Mouse (Mus musculus): ENCODE measurements around the gene Fli1.

Gene Fli1

GRCm38 (mm10) chr9:32502256-32503010 is 40.2 kb downstream of the Fli1 start:
- no peak for DNase-seq

DNA sequence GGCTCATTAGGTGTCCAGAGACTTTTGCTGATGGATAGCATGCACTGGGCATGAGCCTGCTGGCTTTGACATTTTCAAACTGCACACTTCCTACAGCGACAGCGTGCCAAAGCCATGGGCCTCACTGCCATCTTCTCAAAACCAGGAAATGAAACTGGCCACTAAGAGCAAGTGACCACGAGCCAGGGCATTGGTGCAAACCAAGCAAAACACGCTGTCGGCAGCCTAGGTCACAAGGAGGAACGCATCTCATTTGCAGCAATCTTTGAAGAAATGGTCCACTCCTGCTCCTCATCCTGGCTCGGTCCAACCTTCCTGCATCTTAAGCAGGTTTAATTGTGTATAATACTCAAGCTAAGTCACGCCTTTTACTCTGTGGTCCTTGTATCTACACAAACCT is 41.8 kb downstream of the Fli1 start:
- no peak for DNase-seq

DNA sequence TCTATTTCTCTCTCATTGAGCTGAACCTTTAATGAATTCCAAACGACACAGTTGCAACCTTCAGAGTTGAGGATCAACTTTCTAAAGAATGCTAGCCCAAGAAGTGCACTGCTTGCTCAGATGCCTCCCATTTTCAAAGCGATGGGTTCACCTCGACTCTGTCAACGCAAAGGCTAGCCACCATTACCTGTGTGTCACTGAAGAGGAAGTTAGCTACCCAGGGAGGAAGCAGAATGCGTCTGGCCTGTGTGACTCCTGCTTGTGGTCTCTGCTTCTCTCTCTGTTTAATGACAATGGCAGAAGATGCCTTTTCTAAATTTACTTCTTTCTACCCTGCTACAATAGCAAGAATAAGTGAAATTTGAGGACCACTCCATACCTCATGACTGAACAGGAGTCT is 42.6 kb downstream of the Fli1 start:
- no peak for DNase-seq

GRCm38 (mm10) chr9:32499469-32499868 is 43.2 kb downstream of the Fli1 start:
- no peak for DNase-seq

DNA sequence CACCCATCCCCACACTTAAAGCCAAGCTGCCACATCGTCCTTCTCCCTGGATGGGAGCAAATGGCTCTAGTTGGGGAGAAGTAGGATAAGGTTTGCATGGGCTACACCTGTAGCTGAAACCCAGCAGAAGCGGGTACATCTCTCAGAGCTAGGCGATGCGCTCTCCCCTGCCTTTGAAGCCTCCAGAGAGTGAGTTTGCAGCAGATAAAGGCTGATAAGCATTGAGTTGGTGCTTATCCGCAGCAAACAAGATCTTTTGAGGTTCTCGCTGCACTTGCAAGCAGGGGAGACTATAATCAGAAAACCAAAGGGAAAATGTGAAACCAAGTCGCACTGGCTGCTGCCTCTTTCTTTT is 47.0 kb downstream of the Fli1 start:
- DNase-seq, result peak; percentile 19

GRCm38 (mm10) chr9:32494891-32495642 is 47.6 kb downstream of the Fli1 start:
- DNase-seq, result no peak

GRCm38 (mm10) chr9:32493588-32494423 is 48.9 kb downstream of the Fli1 start:
- no peak for DNase-seq

DNA sequence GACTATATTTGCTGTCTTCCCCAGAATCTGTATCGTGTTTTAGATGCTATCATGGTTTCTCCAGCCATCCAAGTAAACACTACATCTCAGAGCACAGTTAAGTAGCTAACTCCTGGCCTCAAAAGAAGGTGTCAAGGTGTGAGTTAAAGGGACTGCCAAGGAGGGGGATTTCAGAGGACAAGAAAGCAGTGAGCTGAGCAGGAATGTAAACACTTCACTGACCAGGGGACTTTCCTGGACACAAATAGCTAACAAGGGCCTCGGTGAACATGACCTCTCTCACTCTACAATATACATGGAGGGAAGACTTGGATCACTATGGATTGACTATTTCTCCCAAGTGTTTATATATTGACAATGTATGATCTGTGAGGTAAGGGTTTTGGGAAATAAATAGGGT is 49.9 kb downstream of the Fli1 start:
- no peak for DNase-seq

- no peak for DNase-seq
Measured at GRCm38 (mm10) chr9:32491484-32491883, 51.2 kb downstream of the Fli1 start.

- DNase-seq, result no peak
Measured at GRCm38 (mm10) chr9:32489794-32490358, 52.8 kb downstream of the Fli1 start.

DNA sequence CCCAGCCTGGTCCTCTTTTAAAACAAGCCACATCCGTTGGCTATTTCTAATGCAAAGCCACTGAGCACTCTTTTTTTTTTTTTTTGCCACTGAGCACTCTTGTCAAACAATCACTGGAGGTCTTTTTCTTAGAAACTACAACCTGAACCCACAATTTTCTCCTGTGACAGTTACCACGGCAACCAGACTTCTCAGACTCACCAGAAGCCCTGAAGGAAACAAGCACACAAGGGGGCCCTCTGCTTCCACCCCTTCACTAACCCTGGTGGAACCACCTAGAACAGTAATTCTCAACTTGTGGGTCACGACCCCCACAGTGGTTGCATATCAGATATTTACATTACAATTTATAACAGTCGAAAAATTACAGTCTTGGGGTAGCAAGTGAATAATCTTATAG is 53.3 kb downstream of the Fli1 start:
- DNase-seq, result no peak

DNA sequence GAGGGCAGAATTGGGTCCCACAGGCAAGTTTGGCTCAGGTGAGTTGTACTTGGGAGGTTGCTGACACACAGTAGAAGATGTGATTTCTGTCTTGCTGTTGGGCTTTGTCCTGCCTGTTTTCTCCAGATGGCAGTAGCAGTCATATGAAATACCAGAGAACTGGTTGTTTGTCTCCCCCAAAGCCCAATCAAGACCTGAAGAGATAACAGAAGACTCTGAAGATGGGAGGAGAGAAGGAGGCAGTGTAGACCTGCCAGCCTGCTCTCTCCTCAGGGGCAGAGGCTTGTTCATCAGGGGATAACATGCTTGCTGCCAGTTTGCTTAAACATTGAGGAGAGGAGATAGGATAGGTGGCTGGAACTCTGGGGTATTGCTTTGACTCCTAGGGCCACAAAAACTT is 54.0 kb downstream of the Fli1 start:
- DNase-seq, result no peak

DNA sequence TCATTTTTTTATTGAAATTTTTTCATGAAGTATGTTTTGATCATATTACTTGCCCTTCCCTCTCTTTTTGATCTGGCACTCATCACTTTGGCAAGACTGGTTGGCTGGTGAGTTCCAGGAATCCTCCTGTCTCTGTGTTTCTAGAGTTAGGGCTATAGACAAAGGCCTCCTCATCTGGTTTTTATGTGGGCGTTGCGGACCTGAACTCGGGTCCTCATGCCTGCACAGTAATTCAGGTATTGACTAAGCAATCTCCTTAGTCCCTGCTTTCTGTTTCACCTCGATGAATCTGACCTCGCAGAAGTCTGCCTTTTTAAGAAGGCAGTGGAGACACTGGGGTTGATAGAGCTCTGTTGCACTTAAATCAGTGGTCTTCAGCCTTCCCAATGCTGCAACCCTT is 54.8 kb downstream of the Fli1 start:
- no peak for DNase-seq

DNA sequence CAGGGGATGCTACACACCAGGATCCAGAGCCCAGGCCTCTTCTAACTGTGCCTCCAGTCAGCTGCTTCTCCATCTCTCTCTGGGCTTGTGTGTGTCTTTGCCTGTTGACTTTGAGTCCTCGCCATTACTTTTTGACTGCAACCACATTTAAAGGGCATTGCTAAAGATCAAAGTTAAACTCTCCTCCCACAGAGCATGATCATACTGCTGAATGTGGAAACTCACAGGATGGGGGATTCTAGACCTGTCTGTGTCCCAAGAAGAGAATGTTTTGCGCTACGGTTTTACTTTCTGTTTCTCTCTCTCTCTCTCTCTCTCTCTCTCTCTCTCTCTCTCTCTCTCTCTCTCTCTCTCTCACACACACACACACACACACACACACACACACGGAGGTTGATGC is 55.3 kb downstream of the Fli1 start:
- no peak for DNase-seq

- no peak for DNase-seq
Measured at GRCm38 (mm10) chr9:32480418-32480817, 62.2 kb downstream of the Fli1 start.

DNA sequence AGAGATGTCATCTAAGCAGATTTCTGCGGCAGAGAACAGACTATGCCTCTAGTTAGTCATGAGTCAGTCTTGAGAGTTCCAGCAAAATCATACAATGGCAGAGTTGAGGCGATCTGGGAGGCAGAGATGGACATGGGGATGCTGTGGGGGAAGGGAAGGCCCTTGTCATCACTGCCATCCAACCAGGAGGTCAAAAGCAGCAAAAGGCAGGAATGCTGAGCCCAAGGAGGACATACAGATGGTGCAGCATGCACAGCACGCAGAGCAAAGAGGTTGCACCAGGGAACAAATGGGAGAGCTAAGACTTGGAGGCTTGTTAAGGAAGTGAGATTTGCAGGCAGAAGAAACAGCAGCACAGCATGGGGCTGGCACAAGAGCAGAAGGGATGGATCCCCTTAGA is 63.9 kb downstream of the Fli1 start:
- DNase-seq, result no peak

DNA sequence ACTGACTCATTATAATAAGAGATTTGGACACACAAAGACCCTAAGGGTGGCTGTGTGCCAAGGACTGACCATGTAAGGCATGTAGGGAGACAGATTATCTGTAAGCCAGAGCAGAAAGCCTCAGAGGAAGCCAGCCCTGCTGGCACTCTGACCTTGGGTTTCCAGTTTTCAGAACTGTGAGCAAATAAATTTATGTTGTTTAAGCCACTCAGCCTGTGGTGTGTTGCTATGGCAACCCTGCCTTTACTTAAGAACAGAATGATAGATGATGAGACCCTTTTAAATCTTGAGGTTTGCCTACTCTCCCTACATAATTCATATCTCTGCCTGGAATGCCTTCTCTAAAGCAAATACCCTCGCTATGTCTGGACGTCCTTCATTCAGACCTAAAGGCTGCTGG is 64.6 kb downstream of the Fli1 start:
- peak; percentile 19 for DNase-seq

DNA sequence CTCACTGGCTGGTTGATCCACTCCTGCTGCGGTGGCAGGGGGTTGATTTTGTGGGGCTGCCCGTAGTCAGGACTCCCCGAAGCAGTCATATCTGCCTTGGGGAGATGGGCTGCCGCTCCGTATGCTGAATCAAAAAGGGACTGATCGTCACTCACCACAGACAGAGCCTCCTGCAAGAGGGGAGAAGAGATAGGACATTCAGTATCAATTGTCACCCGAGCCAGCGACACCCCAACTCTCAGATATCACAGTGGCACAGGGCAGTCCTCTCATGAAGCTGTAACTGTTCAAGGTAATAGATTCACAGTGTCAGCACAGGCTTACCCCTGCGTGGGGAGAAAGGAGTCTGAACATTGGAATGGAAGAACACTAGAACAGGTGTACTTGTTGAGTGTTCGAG is 66.1 kb downstream of the Fli1 start:
- DNase-seq, result peak; percentile 30

DNA sequence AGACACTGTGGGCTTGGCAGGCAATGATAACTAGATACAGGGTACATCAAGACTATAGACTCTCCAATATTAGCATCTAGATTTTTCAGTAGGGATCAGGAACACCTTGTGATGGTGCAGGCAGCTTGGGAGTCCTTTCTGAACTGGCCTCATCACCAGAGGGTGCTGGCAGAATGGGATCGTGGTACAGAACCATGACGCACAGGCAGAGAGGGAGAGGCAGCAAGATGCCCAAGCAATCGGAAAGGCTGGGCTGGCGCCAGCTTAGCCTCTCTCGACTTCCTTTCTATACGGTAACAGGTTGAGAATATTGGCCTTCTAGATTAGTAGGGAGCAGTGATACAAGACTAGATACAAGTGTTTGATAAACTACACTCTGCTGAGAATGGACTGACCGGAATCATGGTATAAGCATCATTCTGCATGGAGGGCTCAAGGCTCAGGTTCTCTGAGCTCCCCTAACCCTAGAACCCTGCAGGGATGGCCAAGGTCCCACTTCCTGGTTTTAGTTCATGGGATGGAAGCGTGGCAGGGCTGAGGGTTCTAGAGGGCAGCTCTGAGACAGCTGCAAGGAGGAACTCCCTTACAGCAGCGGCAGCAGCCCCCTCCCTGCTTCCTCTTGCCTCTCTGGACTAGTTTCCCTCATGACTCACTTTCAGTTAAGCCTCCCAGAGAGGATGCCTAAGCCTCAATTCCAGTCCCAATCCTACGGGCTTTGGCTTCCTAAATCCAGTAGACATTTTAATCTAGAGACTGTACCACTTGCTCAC is 67.9 kb downstream of the Fli1 start:
- DNase-seq, result peak; percentile 35

GRCm38 (mm10) chr9:32472346-32472745 is 70.3 kb downstream of the Fli1 start:
- no peak for DNase-seq

- no peak for DNase-seq
Measured at GRCm38 (mm10) chr9:32469123-32469751, 73.4 kb downstream of the Fli1 start.

DNA sequence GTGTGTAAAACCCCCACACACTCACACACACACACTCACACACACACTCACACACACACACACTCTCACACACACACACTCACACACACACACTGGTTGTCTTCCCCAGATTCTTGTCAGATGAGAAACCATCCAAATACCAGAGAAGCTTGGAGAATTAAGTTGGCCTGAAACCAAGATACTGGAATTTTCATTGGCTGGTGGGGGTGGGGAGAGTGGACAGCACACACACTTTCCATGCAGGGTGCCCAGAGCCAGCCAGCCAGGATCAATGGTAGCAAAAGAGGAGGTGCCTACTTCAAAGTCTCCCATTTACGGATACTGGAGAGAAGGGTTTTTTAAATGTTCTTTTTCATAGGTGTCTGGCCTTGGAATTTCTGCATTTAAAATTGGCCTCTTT is 74.3 kb downstream of the Fli1 start:
- DNase-seq, result no peak
